Mouse (Mus musculus) spleen, postnatal 10 days (tissue): ENCODE results near the gene Mrpl24.

Source experiments
- DNase-seq, 2 experiments: peaks; one replicate each; pipeline ENCODE4 v3.0.0; 2021 to 2022; ENCODE audit warnings: low spot score in 2 of 2

The Mrpl24 gene

GRCm38 (mm10) chr3:87910573-87911141 lies 8.6 kb upstream of the Mrpl24 start:
- DNase-seq, result peak in 1 of 2 experiments; percentile 63

GRCm38 (mm10) chr3:87913491-87913890 lies 5.8 kb upstream of the Mrpl24 start:
- DNase-seq, result no peak

GRCm38 (mm10) chr3:87913891-87914290 lies 5.4 kb upstream of the Mrpl24 start:
- DNase-seq, result no peak

GRCm38 (mm10) chr3:87916990-87917389 lies 2.3 kb upstream of the Mrpl24 start:
- no peak for DNase-seq

GRCm38 (mm10) chr3:87918551-87918950 lies 755 bp upstream of the Mrpl24 start:
- DNase-seq, result no peak

GRCm38 (mm10) chr3:87920270-87920943 lies 1.1 kb downstream of the Mrpl24 start:
- no peak for DNase-seq

GRCm38 (mm10) chr3:87924996-87925395 lies 5.7 kb downstream of the Mrpl24 start:
- DNase-seq, result no peak

GRCm38 (mm10) chr3:87927452-87927851 lies 8.1 kb downstream of the Mrpl24 start:
- no peak for DNase-seq

GRCm38 (mm10) chr3:87929341-87930077 lies 10.2 kb downstream of the Mrpl24 start:
- DNase-seq, result no peak

GRCm38 (mm10) chr3:87930078-87930795 lies 10.9 kb downstream of the Mrpl24 start, which contains the start of the genes Isg20l2 and Rrnad1:
TSS of gene Isg20l2 (plus strand) at chr3:87930314.
TSS of gene Rrnad1 (minus strand) at chr3:87930717.
- peak; percentile 88 to 95 for DNase-seq

GRCm38 (mm10) chr3:87934026-87934425 lies 14.7 kb downstream of the Mrpl24 start:
- no peak for DNase-seq

GRCm38 (mm10) chr3:87934501-87934900 lies 15.2 kb downstream of the Mrpl24 start:
- no peak for DNase-seq

- DNase-seq, result no peak
Observed at GRCm38 (mm10) chr3:87935201-87935600, 15.9 kb downstream of the Mrpl24 start.

GRCm38 (mm10) chr3:87935776-87936175 lies 16.5 kb downstream of the Mrpl24 start:
- DNase-seq, result peak; percentile 66 to 88

GRCm38 (mm10) chr3:87940611-87941010 lies 21.3 kb downstream of the Mrpl24 start:
- no peak for DNase-seq

- DNase-seq, result no peak
Observed at GRCm38 (mm10) chr3:87942471-87942870, 23.2 kb downstream of the Mrpl24 start.

GRCm38 (mm10) chr3:87943586-87943985 lies 24.3 kb downstream of the Mrpl24 start:
- DNase-seq, result no peak

- no peak for DNase-seq
Observed at GRCm38 (mm10) chr3:87944838-87945600, 25.7 kb downstream of the Mrpl24 start.

- no peak for DNase-seq
Observed at GRCm38 (mm10) chr3:87945781-87946540, 26.7 kb downstream of the Mrpl24 start.

- DNase-seq, result no peak
Observed at GRCm38 (mm10) chr3:87946541-87946860, 27.2 kb downstream of the Mrpl24 start.
